Mouse (Mus musculus): ENCODE results near the gene Socs1.

Socs1 gene

DNA sequence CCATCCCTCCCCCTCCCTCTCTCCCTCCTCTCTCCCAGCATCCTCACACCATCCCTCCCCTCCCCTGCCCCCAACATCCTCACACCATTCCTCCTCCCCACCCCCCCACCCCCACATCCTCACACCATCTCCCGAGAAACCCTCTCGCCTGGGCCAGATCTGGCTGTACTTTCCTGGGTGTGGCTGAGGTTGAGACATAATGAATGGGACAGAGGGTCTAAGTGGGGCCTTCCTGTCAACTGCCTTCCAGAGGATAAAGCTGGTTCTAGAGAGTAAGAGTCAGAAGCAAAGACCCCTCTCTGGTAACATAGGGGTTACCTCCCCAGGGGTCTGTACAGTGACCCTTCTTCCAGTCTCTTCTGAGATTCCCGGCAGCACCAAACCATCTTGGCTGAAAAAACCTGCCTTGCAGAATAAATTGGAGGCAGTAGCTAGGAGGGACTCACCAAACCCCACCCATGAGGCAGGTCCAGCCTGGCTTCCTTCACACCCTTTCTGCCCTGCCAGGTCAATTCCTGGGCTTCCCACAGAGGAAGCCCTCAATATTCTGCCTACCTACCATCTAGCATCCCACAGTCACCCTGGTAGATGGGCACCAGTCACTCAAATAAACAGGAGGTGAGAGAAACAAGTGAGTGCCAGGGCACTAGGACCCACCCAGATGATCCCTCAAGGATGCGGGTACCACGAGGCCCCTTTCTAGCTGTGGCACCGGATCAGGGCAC lies 21.6 kb downstream of the Socs1 start:
- no peak for DNase-seq (ENCODE audit: low read depth, low spot score)

DNA sequence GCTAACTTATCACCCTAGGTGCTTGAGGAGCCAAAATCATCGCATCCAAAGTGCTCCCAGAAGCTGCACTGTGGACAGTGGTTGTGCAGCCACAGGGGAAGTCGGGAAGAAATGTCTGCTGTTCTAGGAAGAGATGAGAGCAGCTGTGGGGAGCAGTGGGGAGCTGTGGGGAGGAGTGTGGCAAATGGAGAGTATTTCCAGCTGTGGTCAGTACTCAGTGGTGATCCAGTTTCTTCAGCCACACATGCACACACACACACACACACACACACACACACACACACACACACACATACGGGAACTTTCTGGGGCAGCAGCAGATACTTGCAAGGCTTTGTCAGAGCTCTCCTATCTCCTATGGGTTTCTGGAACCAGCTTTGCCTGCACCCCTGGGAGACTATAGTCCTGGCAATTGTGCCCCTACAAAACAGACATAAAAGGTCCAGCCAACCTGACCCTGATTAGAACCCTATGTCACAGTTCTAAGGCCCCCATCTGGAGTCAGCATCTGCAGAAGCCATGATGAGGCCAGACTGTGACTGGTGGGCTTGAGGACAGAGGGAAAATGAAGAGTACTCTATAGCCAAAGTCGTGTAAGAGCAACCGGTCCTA lies 22.7 kb downstream of the Socs1 start:
- no peak for DNase-seq (ENCODE audit: low read depth, low spot score)

DNA sequence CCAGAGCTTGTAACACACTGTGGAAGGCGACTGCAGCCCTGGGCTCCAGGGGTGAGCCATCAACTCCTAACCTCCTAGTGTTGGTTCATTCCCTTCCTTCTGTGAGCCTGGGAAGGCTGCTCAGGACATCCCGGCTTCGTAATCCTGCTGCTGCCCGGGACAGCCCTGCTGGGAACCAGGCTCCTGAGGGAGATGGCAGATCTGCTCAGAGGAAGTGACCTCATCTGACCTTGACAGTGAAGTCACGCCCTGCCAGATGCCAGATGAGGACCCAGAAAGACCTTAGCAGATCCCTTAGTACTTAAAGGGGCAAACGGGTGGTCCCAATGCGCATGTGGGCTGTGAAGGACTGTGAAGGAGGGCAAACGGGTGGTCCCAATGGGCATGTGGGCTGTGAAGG lies 24.2 kb downstream of the Socs1 start:
- peak; percentile 47 for DNase-seq (ENCODE audit: low read depth, low spot score)

DNA sequence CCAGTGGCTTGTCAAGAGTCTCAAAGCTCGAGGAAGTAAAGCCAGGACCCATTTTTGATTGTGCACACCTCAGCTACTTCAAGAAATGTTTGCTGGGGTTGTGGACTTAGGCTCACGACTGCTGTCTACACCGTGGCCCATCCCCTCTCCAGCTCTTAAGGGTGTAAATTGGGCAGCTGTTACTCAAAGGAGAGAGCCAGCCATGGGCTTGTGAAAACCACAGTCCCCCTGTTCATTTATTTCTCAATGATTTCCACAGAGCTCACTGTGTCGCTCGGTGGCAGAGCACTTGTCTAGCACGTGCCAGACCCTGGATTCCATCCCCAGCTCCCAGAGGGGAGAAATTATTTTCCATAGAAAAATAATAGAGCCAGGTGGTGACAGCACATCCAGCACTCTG lies 29.2 kb downstream of the Socs1 start:
- no peak for DNase-seq (ENCODE audit: low read depth, low spot score)

DNA sequence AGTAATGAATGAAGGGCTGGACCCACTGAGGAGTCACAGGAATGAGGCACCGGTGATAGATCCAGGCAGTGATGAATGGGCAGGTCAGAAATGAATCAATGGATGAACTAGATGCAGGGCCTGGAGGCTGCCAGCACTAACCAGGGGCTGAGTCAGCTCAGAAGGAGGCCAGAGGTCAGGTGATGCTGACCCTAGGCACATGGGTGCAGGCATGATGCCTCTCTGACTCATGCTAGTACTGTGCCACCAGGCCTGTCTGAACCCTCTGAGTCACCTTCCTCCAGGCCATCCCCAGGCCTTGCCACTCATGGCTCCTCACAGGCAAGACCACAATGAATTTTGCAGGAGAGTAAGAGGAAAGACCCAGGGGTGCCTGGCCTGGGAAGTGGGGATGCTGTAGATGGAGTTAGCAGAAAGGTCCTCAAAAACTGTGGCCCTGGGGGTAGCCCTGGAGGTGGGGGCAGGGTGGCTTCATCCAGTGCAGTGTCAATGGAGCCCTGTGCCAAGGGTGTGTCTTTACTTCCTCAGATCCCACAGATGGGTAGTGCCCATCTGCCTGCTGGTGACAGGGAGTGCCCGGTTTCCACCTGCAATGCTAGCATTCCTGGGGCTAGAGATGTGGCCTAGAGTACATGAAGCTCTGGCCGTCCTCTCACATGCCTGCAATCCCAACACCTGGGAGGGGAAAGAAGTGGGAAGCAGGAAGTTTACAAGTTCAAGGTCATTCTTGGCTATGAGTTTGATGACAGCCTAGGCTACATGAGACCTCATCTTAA lies 30.6 kb downstream of the Socs1 start:
- no peak for DNase-seq (ENCODE audit: low read depth, low spot score)

DNA sequence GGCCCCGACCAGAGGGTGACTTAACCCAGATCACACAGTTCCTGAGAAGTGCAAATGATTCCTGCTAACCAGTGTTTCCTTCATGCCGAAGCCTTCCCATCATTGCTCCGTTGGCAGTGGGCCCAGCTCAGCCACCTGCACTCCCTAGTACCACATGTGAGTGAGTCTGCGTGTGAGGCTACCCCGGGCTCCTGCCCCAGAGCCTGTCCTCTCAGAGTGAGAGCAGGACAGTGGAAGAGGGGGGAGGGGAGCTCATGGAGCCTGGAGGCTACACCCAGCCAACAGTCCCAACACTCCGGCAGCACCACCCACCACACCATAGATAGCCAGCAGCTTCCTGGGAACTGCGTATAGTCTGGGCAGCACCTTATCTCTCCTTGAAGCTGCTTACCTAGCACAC lies 35.5 kb downstream of the Socs1 start:
- DNase-seq (ENCODE audit: low read depth, low spot score) = no peak

DNA sequence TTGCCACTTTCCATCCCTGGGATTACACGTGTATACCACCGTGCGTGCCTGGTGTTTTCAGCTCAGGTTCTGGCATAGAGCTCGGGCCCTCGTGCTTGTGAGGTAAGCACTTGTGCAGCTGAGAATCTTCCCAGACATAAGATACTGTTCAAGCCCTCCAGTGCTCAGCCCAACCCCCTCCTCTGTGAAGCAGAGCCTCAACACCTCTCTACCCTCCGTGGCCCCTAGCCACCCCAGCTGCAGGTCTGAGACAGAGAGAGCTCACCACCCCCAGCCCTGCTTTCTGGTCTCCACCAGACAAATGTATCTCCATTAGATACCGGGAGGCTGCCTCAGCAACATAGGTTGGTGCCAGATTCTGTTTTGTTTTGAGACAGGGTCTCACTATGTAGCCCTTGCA lies 36.1 kb downstream of the Socs1 start:
- DNase-seq (ENCODE audit: low read depth, low spot score) = no peak

DNA sequence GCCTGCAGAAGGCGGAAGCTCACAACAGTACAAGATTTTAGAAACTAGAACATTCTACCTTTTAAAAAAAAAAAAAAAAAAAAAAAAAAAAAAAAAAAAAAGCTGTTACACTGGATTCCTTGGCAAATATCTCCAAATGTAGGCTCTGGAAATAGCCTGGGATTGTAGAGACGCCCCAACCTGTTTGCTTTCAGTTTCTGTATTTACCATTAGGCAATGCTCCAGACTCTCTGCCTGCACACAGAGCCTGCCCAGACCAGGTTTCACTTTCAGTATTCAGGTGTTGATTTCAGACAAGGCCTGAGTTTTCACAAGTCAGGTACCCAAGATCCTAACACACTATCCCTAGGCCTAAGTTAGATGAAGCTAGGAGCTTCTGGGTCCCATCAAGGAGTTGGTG lies 44.3 kb downstream of the Socs1 start:
- peak; percentile 53 for DNase-seq (ENCODE audit: low read depth, low spot score)

DNA sequence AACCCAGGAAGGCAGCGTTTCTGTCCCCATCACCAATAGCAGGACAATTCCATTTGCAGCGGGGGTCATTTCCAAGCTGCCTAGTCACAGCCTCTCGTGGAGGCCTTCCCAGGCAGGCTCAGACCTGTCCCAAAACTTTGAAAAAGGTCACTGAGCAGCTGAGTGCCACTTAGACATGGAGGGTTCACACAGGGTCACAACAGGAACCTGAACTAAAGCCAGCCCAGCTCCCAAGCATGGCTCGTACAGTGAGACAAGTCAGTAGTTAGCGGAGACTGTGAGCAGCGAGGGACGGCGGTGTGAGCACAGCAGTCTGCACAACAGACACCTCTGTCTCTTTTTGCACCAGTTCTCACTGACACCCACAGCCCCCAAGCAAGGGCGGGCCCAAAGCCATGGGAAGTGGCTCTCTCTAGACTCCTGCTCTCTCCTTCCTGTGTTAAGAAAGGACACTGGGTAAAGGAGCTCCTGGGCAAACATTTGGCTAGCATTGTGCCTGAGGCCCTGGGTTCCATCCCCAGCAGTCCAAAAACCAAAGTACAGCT lies 45.4 kb downstream of the Socs1 start:
- DNase-seq (ENCODE audit: low read depth, low spot score) = peak; percentile 79

DNA sequence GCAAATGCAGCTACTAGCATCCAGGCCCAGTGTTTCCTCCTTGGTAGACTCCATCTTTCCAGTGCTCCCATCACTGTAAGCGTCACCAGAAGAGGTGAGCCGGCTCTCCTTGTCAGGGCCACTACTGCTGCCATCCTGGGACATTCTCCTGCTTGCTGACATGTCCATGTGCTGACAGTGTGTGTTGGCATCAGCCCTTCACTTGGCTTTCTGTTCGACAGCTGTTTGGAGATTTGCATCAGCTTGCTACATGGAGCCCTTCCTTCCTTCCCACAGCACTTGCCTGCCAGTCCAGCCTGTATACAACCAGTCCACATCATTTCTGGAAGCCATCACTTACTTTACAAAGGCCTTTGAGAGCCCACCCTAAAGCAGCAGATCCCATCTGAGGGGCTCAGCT lies 46.5 kb downstream of the Socs1 start:
- peak; percentile 64 for DNase-seq (ENCODE audit: low read depth, low spot score)

DNA sequence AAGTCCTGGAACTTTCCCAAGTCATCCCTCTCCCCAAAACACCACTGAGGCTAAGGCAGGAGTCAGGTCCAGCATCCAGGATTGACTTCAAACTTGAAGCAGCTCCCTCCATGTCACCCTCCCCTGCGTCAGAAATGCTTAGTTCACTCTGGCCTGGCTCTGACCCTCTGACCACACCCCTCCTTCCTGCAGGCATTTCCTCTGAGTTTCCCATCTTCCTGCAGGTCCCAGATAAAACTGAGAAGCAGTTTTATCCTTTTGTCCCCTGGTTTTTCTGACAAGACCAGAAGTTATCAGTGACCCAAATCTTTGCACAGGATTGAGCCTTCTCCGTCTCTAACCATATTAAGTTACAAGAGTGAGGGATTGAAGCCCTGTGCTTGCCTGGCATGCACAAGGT lies 47.8 kb downstream of the Socs1 start:
- DNase-seq (ENCODE audit: low read depth, low spot score) = no peak

DNA sequence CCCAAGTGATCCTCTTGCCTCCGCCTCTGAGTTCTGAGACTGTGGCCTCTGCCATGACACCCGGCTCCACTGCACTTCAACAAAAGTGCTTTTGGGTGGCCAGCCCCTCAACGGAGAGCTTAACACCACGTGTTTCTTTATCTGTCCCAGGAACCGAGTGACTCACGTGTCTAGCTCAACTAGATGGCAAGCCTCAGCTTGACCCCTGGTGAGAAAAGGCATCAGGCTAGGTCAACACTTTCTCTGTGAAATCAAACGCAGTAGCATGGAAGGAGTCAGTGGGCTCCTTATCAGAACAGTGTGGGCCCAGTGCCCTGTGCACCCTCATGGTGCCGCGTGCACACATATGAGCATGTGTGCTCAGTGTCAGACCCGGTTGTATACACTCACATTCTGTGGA lies 49.0 kb downstream of the Socs1 start:
- no peak for DNase-seq (ENCODE audit: low read depth, low spot score)

DNA sequence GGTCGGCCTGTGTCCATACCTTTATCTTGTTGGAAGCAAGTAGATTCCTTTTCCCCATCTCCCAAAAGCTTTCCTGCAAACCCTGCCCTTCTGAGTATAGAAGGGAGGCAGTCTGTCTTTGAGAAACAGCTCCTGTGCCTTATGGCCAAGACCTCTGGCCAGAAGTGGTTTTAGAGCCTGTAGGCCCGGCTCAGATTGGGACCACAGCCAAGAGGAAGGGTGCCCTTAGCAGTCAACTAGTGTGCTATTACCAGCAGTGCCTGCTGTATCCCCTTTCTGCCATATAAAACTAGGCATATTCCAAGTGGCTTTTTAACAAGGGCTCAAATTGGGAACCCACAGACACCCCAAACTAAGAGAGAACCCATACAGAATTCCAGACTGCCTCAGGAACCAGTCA lies 49.6 kb downstream of the Socs1 start:
- DNase-seq (ENCODE audit: low read depth, low spot score) = peak; percentile 53

DNA sequence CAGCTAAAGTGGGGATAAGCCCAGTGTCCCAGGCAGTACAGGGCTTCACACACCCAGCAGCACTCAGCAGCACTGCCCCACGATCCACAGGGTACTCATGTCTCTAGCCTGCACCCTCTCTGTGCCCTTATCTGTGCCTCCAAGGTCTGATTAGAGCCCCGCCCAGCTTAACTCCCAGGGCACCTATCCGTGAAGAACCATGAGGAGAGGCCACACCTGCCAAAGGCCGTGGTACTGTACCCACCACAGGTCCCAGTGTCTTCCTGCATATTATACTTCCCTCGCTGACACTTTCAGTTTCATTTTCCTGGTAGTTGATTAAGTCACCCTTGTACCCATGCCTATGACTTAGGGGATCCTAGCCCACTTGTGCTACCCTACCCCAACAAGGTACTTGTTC lies 52.9 kb downstream of the Socs1 start:
- DNase-seq (ENCODE audit: low read depth, low spot score) = no peak
